Mouse (Mus musculus) limb, embryonic 11.5 days (tissue): ENCODE data around the gene Gja5. TPM values are rescaled to one million over a fixed set of nuclear protein-coding genes. Genes with fewer than 3 reads are reported as not detected.

Experiments used
- ATAC-seq: fragments of 200-750 bp; cut with Nextera tagmentation; 2 replicates; pipeline ENCODE4 v1.8.0; 2017; ENCODE audit warnings: low read depth; ENCODE audit not compliant: insufficient number of reproducible peaks, low FRiP score, low TSS enrichment
- DNase-seq: peaks from one replicate; pipeline ENCODE4 v3.0.0-alpha.2; 2015; ENCODE audit warnings: low spot score
- H3K27ac ChIP-seq: fragments of 300-500 bp; sonication (generic); replicated peaks from 2 replicates; pipeline ENCODE4 v1.5.1; 2014; ENCODE audit warnings: low read depth, mild to moderate bottlenecking, low read length
- H3K27me3 ChIP-seq: fragments of 300-500 bp; sonication (generic); 2 replicates; pipeline ENCODE4 v1.6.1; 2014; ENCODE audit warnings: mild to moderate bottlenecking, low read length, mixed read lengths; ENCODE audit not compliant: control insufficient read depth, insufficient read depth
- H3K36me3 ChIP-seq: fragments of 300-500 bp; sonication (generic); 2 replicates; pipeline ENCODE4 v1.6.1; 2014; ENCODE audit warnings: mild to moderate bottlenecking, low read length, moderate library complexity, mixed read lengths; ENCODE audit not compliant: control insufficient read depth, insufficient read depth
- H3K4me1 ChIP-seq: fragments of 300-500 bp; sonication (generic); 2 replicates; pipeline ENCODE4 v1.6.1; 2014; ENCODE audit warnings: low read length, mixed read lengths; ENCODE audit not compliant: control insufficient read depth, insufficient read depth
- H3K4me2 ChIP-seq: fragments of 300-500 bp; sonication (generic); 2 replicates; pipeline ENCODE4 v1.6.1; 2014; ENCODE audit warnings: low read depth, mild to moderate bottlenecking, moderate library complexity; ENCODE audit not compliant: severe bottlenecking
- H3K4me3 ChIP-seq: fragments of 300-500 bp; sonication (generic); 2 replicates; pipeline ENCODE4 v1.5.1; 2014; ENCODE audit warnings: low read depth, low read length
- H3K9ac ChIP-seq: fragments of 300-500 bp; sonication (generic); 2 replicates; pipeline ENCODE4 v1.6.1; 2014; ENCODE audit warnings: mild to moderate bottlenecking, low read length
- H3K9me3 ChIP-seq: fragments of 300-500 bp; sonication (generic); 2 replicates; pipeline ENCODE4 v1.6.1; 2016; ENCODE audit warnings: low read length; ENCODE audit not compliant: control insufficient read depth
- WGBS: fragments of 180-500 bp; shearing (Covaris S2); extraction: QIAGEN DNeasy Blood & Tissue Kit; methylation state at CpG from one replicate; pipeline ENCODE4 v1.1.7; 2014; 5-methylcytosine and 5-hydroxymethylcytosine counted together
- polyA plus RNA-seq: library from polyadenylated mRNA; unstranded; fragments of >200 nt; fragmentation: Nextera tagmentation; extraction: Ambion mirVana; gene quantifications from 2 replicates; pipeline ENCODE4 v1.2.1, GENCODE M21; 2014

Gja5 gene
- polyA plus RNA-seq, 1 experiment from 2014 or later: 3.7 TPM

- Histone ChIP-seq H3K9me3 (no peaks in the 10 kb centered on the region), H3K27ac (no peak overlapping the region), H3K9ac (no peak overlapping the region), H3K36me3 (no peaks in the 10 kb centered on the region), H3K4me3 (no peak overlapping the region), H3K4me2 (no peak overlapping the region), H3K27me3 (no peaks in the 10 kb centered on the region), H3K4me1 (no peaks in the 10 kb centered on the region)
- 51% methylated on average over 14 of the region's 14 CpGs for WGBS
- no peak for ATAC-seq
- DNase-seq: no peak
These were observed 49.2 kb downstream of the Gja5 start for GRCm38 (mm10) chr3:96953489-96954233.

GRCm38 (mm10) chr3:96960597-96960996 is 56.1 kb downstream of the Gja5 start:
- Histone ChIP-seq H3K36me3 (no peaks in the 10 kb centered on the region), H3K4me2 (no peak overlapping the region), H3K4me3 (no peak overlapping the region), H3K27me3 (no peaks in the 10 kb centered on the region), H3K4me1 (peaks cover 3% of the 10 kb centered on the region; the same call in 1 of the 2 replicates), H3K27ac (no peak overlapping the region), H3K9ac (no peak overlapping the region), H3K9me3 (no peaks in the 10 kb centered on the region)
- DNase-seq (no peak), ATAC-seq (no peak)
- WGBS: 50% methylated on average over 8 of the region's 8 CpGs

- no peak overlapping the region for H3K4me2 ChIP-seq
- no peaks in the 10 kb centered on the region for H3K9me3 ChIP-seq
- H3K27me3 ChIP-seq: no peaks in the 10 kb centered on the region
- no peak for ATAC-seq
- H3K36me3 ChIP-seq: no peaks in the 10 kb centered on the region
- H3K4me3 ChIP-seq: no peak overlapping the region
- peaks cover 3% of the 10 kb centered on the region; the same call in 1 of the 2 replicates for H3K4me1 ChIP-seq
- no peak overlapping the region for H3K27ac ChIP-seq
- WGBS: 72% methylated on average over 12 of the region's 12 CpGs
- no peak overlapping the region for H3K9ac ChIP-seq
- DNase-seq: no peak
These were observed 58.9 kb downstream of the Gja5 start for GRCm38 (mm10) chr3:96963088-96964034.

GRCm38 (mm10) chr3:96970986-96971385 is 66.5 kb downstream of the Gja5 start:
- Histone ChIP-seq H3K4me1 (no peaks in the 10 kb centered on the region), H3K4me3 (no peak overlapping the region), H3K27me3 (no peaks in the 10 kb centered on the region), H3K27ac (no peak overlapping the region), H3K9ac (no peak overlapping the region), H3K9me3 (no peaks in the 10 kb centered on the region), H3K4me2 (no peak overlapping the region), H3K36me3 (no peaks in the 10 kb centered on the region)
- ATAC-seq (no peak), DNase-seq (no peak)
- WGBS: 26% methylated on average over 7 of the region's 7 CpGs

GRCm38 (mm10) chr3:96974467-96974866 is 70.0 kb downstream of the Gja5 start:
- Histone ChIP-seq H3K9ac (no peak overlapping the region), H3K4me3 (no peak overlapping the region), H3K27ac (no peak overlapping the region), H3K9me3 (no peaks in the 10 kb centered on the region), H3K4me1 (no peaks in the 10 kb centered on the region), H3K4me2 (no peak overlapping the region), H3K27me3 (no peaks in the 10 kb centered on the region), H3K36me3 (no peaks in the 10 kb centered on the region)
- ATAC-seq (no peak), DNase-seq (no peak)
- whole genome bisulfite sequencing: 90% methylated on average over 7 of the region's 7 CpGs

GRCm38 (mm10) chr3:96975628-96976027 is 71.1 kb downstream of the Gja5 start:
- Histone ChIP-seq H3K4me1 (no peaks in the 10 kb centered on the region), H3K9me3 (no peaks in the 10 kb centered on the region), H3K4me2 (no peak overlapping the region), H3K36me3 (no peaks in the 10 kb centered on the region), H3K27me3 (no peaks in the 10 kb centered on the region), H3K4me3 (no peak overlapping the region), H3K27ac (no peak overlapping the region), H3K9ac (no peak overlapping the region)
- DNase-seq: no peak
- WGBS: 89% methylated on average over 10 of the region's 10 CpGs
- no peak for ATAC-seq

GRCm38 (mm10) chr3:96977507-96977906 is 73.0 kb downstream of the Gja5 start:
- DNase-seq (no peak), ATAC-seq (no peak)
- Histone ChIP-seq H3K4me1 (no peaks in the 10 kb centered on the region), H3K27me3 (no peaks in the 10 kb centered on the region), H3K9me3 (no peaks in the 10 kb centered on the region), H3K4me2 (no peak overlapping the region), H3K36me3 (no peaks in the 10 kb centered on the region), H3K27ac (no peak overlapping the region), H3K4me3 (no peak overlapping the region), H3K9ac (no peak overlapping the region)
- WGBS: 92% methylated on average over 2 of the region's 2 CpGs

- Histone ChIP-seq H3K36me3 (no peaks in the 10 kb centered on the region), H3K4me3 (no peak overlapping the region), H3K9me3 (no peaks in the 10 kb centered on the region), H3K27me3 (no peaks in the 10 kb centered on the region), H3K4me2 (no peak overlapping the region), H3K9ac (no peak overlapping the region), H3K4me1 (no peaks in the 10 kb centered on the region), H3K27ac (no peak overlapping the region)
- no peak for ATAC-seq
- no peak for DNase-seq
- WGBS: 52% methylated on average over 6 of the region's 6 CpGs
These were observed 74.0 kb downstream of the Gja5 start for GRCm38 (mm10) chr3:96978469-96978868.
